Mouse (Mus musculus): ENCODE data around the gene Olfr599.
"Not testable (repeated sequence)": the region's sequence is repeated elsewhere in the genome, so short reads cannot be mapped to it uniquely, and the experiment has no call there.

DNA sequence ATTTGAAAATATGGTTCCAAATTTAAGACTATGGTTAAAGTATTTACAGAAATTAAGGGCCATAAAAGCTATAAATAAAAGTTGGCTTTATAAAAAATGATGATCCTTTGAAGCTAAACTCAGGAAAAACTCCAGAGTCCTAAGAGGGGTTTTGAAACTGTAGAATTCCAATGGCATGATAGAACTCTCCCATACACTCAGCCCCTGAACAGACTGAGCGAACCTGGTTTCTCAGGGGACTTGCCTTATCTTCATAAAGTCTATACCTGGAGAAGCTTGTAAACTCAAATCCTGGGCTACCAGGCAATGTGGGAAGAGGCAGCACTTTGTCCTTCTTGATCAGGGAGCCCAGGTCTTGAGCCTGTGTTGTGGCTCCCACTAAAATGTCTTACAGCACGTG lies 30.4 kb upstream of the Olfr599 start, which contains the start of gene Olfr596:
- TF ChIP-seq EP300, CTCF (IDR thresholded peaks at IDR 0.05; ENCODE audit: low read depth): not testable (repeated sequence)

All from heart, postnatal 0 days (tissue).